Mouse (Mus musculus): Measurements from ENCODE around the gene Gm20388. TPM values are rescaled to one million over a fixed set of nuclear protein-coding genes. Genes with fewer than 3 reads are reported as not detected.

The Gm20388 gene
- total RNA-seq, 1 experiment: 27.0 TPM

GRCm38 (mm10) chr8:122638601-122639000, 2728.0 kb downstream of the Gm20388 start:
- no peak overlapping the region for H3K9ac ChIP-seq (ENCODE audit: insufficient read depth, low read depth, low read length, poor library complexity, severe bottlenecking)
- H3K9me3 ChIP-seq (ENCODE audit: control insufficient read depth, insufficient read depth, low read depth, low read length): no peaks in the 10 kb centered on the region
- no peak for TF ChIP-seq ZC3H11A (IDR thresholded peaks at IDR 0.05; ENCODE audit: borderline replicate concordance, low read depth, low read length)
- TF ChIP-seq CHD2 (IDR thresholded peaks at IDR 0.05; ENCODE audit: low read depth, low read length): no peak
- TF ChIP-seq HCFC1 (IDR thresholded peaks at IDR 0.05; ENCODE audit: borderline replicate concordance, insufficient read depth, low read length): no peak
- TF ChIP-seq MAFK (IDR thresholded peaks at IDR 0.05; ENCODE audit: insufficient read depth, low read depth, low read length): no peak
- TF ChIP-seq ZNF384 (IDR thresholded peaks at IDR 0.05; ENCODE audit: low read depth, low read length): no peak
- peak overlapping the region in 1 of 2 experiments; percentile 21; a peak in 1 of 4 replicates for H3K4me3 ChIP-seq (ENCODE audit: insufficient read depth in 1 of 2, low read depth in 1 of 2, low read length in 2 of 2, poor library complexity in 1 of 2, severe bottlenecking in 1 of 2)
- in situ Hi-C loops (cut with MboI; ENCODE audit: low sequenced_read_pairs in 2 of 2, unreplicated experiment in 2 of 2): no loop called here
- peaks cover 0 to 16% of the 10 kb centered on the region in 2 experiments; a peak in 2 of 4 replicates for H3K4me1 ChIP-seq (ENCODE audit: control insufficient read depth in 2 of 2, insufficient read depth in 2 of 2, low read length in 2 of 2, poor library complexity in 1 of 2)
- H3K27ac ChIP-seq (ENCODE audit: insufficient read depth, low read depth, low read length, poor library complexity, severe bottlenecking): no peak overlapping the region
- H3K36me3 ChIP-seq (ENCODE audit: control insufficient read depth, insufficient read depth, low read length, poor library complexity, severe bottlenecking): no peaks in the 10 kb centered on the region
- DNase-seq (ENCODE audit: low read depth, low spot score): no peak

- Histone ChIP-seq H3K4me3 (ENCODE audit: insufficient read depth in 1 of 2, low read depth in 1 of 2, low read length in 2 of 2, poor library complexity in 1 of 2, severe bottlenecking in 1 of 2) (no peak overlapping the region), H3K9me3 (ENCODE audit: control insufficient read depth, insufficient read depth, low read depth, low read length) (no peaks in the 10 kb centered on the region), H3K27ac (ENCODE audit: insufficient read depth, low read depth, low read length, poor library complexity, severe bottlenecking) (no peak overlapping the region), H3K36me3 (ENCODE audit: control insufficient read depth, insufficient read depth, low read length, poor library complexity, severe bottlenecking) (no peaks in the 10 kb centered on the region), H3K4me1 (ENCODE audit: control insufficient read depth in 2 of 2, insufficient read depth in 2 of 2, low read length in 2 of 2, poor library complexity in 1 of 2) (peaks cover 0 to 16% of the 10 kb centered on the region in 2 experiments; a peak in 2 of 4 replicates), H3K9ac (ENCODE audit: insufficient read depth, low read depth, low read length, poor library complexity, severe bottlenecking) (no peak overlapping the region)
- TF ChIP-seq HCFC1 (IDR thresholded peaks at IDR 0.05; ENCODE audit: borderline replicate concordance, insufficient read depth, low read length) (no peak), ZNF384 (IDR thresholded peaks at IDR 0.05; ENCODE audit: low read depth, low read length) (no peak), MAFK (IDR thresholded peaks at IDR 0.05; ENCODE audit: insufficient read depth, low read depth, low read length) (no peak), CHD2 (IDR thresholded peaks at IDR 0.05; ENCODE audit: low read depth, low read length) (no peak), ZC3H11A (IDR thresholded peaks at IDR 0.05; ENCODE audit: borderline replicate concordance, low read depth, low read length) (no peak)
- in situ Hi-C loops (cut with MboI; ENCODE audit: low sequenced_read_pairs in 2 of 2, unreplicated experiment in 2 of 2): no loop called here
- DNase-seq (ENCODE audit: low read depth, low spot score): no peak
Observed at GRCm38 (mm10) chr8:122639521-122640248, 2729.0 kb downstream of the Gm20388 start.

GRCm38 (mm10) chr8:122640825-122641224, 2730.2 kb downstream of the Gm20388 start:
- in situ Hi-C loops (cut with MboI; ENCODE audit: low sequenced_read_pairs in 2 of 2, unreplicated experiment in 2 of 2): no loop called here
- H3K9me3 ChIP-seq (ENCODE audit: control insufficient read depth, insufficient read depth, low read depth, low read length): no peaks in the 10 kb centered on the region
- H3K36me3 ChIP-seq (ENCODE audit: control insufficient read depth, insufficient read depth, low read length, poor library complexity, severe bottlenecking): no peaks in the 10 kb centered on the region
- TF ChIP-seq MAFK (IDR thresholded peaks at IDR 0.05; ENCODE audit: insufficient read depth, low read depth, low read length) (no peak), ZC3H11A (IDR thresholded peaks at IDR 0.05; ENCODE audit: borderline replicate concordance, low read depth, low read length) (no peak), ZNF384 (IDR thresholded peaks at IDR 0.05; ENCODE audit: low read depth, low read length) (no peak), HCFC1 (IDR thresholded peaks at IDR 0.05; ENCODE audit: borderline replicate concordance, insufficient read depth, low read length) (no peak), CHD2 (IDR thresholded peaks at IDR 0.05; ENCODE audit: low read depth, low read length) (no peak)
- H3K4me1 ChIP-seq (ENCODE audit: control insufficient read depth in 2 of 2, insufficient read depth in 2 of 2, low read length in 2 of 2, poor library complexity in 1 of 2): peaks cover 0 to 13% of the 10 kb centered on the region in 2 experiments; a peak in 2 of 4 replicates
- no peak for DNase-seq (ENCODE audit: low read depth, low spot score)
- H3K9ac ChIP-seq (ENCODE audit: insufficient read depth, low read depth, low read length, poor library complexity, severe bottlenecking): no peak overlapping the region
- no peak overlapping the region for H3K4me3 ChIP-seq (ENCODE audit: insufficient read depth in 1 of 2, low read depth in 1 of 2, low read length in 2 of 2, poor library complexity in 1 of 2, severe bottlenecking in 1 of 2)
- H3K27ac ChIP-seq (ENCODE audit: insufficient read depth, low read depth, low read length, poor library complexity, severe bottlenecking): no peak overlapping the region

- Histone ChIP-seq H3K4me1 (ENCODE audit: control insufficient read depth in 2 of 2, insufficient read depth in 2 of 2, low read length in 2 of 2, poor library complexity in 1 of 2) (peaks cover 0 to 13% of the 10 kb centered on the region in 2 experiments; a peak in 2 of 4 replicates), H3K9me3 (ENCODE audit: control insufficient read depth, insufficient read depth, low read depth, low read length) (no peaks in the 10 kb centered on the region), H3K27ac (ENCODE audit: insufficient read depth, low read depth, low read length, poor library complexity, severe bottlenecking) (no peak overlapping the region), H3K36me3 (ENCODE audit: control insufficient read depth, insufficient read depth, low read length, poor library complexity, severe bottlenecking) (no peaks in the 10 kb centered on the region), H3K9ac (ENCODE audit: insufficient read depth, low read depth, low read length, poor library complexity, severe bottlenecking) (no peak overlapping the region), H3K4me3 (ENCODE audit: insufficient read depth in 1 of 2, low read depth in 1 of 2, low read length in 2 of 2, poor library complexity in 1 of 2, severe bottlenecking in 1 of 2) (no peak overlapping the region)
- DNase-seq (ENCODE audit: low read depth, low spot score): no peak
- TF ChIP-seq HCFC1 (IDR thresholded peaks at IDR 0.05; ENCODE audit: borderline replicate concordance, insufficient read depth, low read length): no peak
- in situ Hi-C loops (cut with MboI; ENCODE audit: low sequenced_read_pairs in 2 of 2, unreplicated experiment in 2 of 2): no loop called here
Observed at GRCm38 (mm10) chr8:122641406-122641805, 2730.8 kb downstream of the Gm20388 start.
